Mouse (Mus musculus) spleen, adult 18-20 months (tissue): Measurements from ENCODE around the gene Knstrn.

ENCODE experiments used
- DNase-seq, 2 experiments: peaks; one replicate each; pipeline ENCODE4 v3.0.0; 2022; ENCODE audit warnings: mixed read lengths in 2 of 2

Knstrn gene

GRCm38 (mm10) chr2:118813981-118814836, at the start of gene Knstrn:
Knstrn (plus strand) TSS chr2:118814003.
- peak; percentile 77 to 88 for DNase-seq

- peak in 1 of 2 experiments; percentile 41 for DNase-seq
These were observed 49.5 kb upstream of the Knstrn start for GRCm38 (mm10) chr2:118764094-118764831.

GRCm38 (mm10) chr2:118764875-118765274, 48.9 kb upstream of the Knstrn start:
- DNase-seq = no peak

GRCm38 (mm10) chr2:118766041-118767033, 47.5 kb upstream of the Knstrn start:
- no peak for DNase-seq

- DNase-seq = no peak
These were observed 41.5 kb upstream of the Knstrn start, which contains the start of gene Phgr1 for GRCm38 (mm10) chr2:118772158-118772874. Phgr1 (plus strand) TSS chr2:118772769.

GRCm38 (mm10) chr2:118774536-118774935, 39.3 kb upstream of the Knstrn start:
- DNase-seq = no peak

- no peak for DNase-seq
These were observed 38.4 kb upstream of the Knstrn start for GRCm38 (mm10) chr2:118775396-118775795.

- DNase-seq = no peak
These were observed 38.0 kb upstream of the Knstrn start for GRCm38 (mm10) chr2:118775846-118776245.

GRCm38 (mm10) chr2:118776295-118776694, 37.5 kb upstream of the Knstrn start:
- DNase-seq = no peak

GRCm38 (mm10) chr2:118778418-118778817, 35.4 kb upstream of the Knstrn start:
- no peak for DNase-seq

- no peak for DNase-seq
These were observed 34.7 kb upstream of the Knstrn start for GRCm38 (mm10) chr2:118779065-118779464.

- peak; percentile 69 to 82 for DNase-seq
These were observed 34.0 kb upstream of the Knstrn start, which contains the start of gene Disp2 for GRCm38 (mm10) chr2:118779504-118780480. Disp2 (plus strand) TSS chr2:118779719.

- no peak for DNase-seq
These were observed 32.7 kb upstream of the Knstrn start for GRCm38 (mm10) chr2:118781115-118781514.

GRCm38 (mm10) chr2:118782303-118782702, 31.5 kb upstream of the Knstrn start:
- DNase-seq = no peak

GRCm38 (mm10) chr2:118783093-118783492, 30.7 kb upstream of the Knstrn start:
- DNase-seq = no peak

- no peak for DNase-seq
These were observed 30.1 kb upstream of the Knstrn start for GRCm38 (mm10) chr2:118783663-118784062.

GRCm38 (mm10) chr2:118786525-118786924, 27.3 kb upstream of the Knstrn start:
- no peak for DNase-seq

GRCm38 (mm10) chr2:118789501-118789900, 24.3 kb upstream of the Knstrn start:
- DNase-seq = no peak

- no peak for DNase-seq
These were observed 23.6 kb upstream of the Knstrn start for GRCm38 (mm10) chr2:118790221-118790550.
